In genomic region chr7:16584384-16584783, GRCm38 (mm10) we compare ENCODE assay signal across 13 mouse cellular contexts. TPM values are rescaled to one million over a fixed set of nuclear protein-coding genes. Genes with fewer than 3 reads are reported as not detected.
A peak's percentile ranks its signal among the peaks of the same experiment; 100 is the strongest.
DNase-seq lines count a peak whose midpoint lies in the region; ATAC-seq and TF ChIP-seq lines count a peak whose summit lies in the region.
"Had no signal": no experiment of that assay in that cellular context is flagged by ENCODE, and none has a peak within 500 bp of the region (broad histone marks: within the 10 kb centered on the region; RNA-seq: fewer than 3 reads in every experiment).

No protein-coding gene starts in this region.

- ATAC-seq in heart, embryonic 13.5 days (ENCODE audit: extremely low read depth, insufficient number of reproducible peaks, low FRiP score, low TSS enrichment), result no peak
- ATAC-seq in lung, postnatal 0 days, result no peak
- ATAC-seq: intestine, postnatal 0 days had no signal

- peak overlapping the region; percentile 90 for H3K27ac ChIP-seq in heart, embryonic 13.5 days (replicated peaks)
- H3K27ac ChIP-seq in lung, postnatal 0 days (ENCODE audit: low read length), result 0 out of 2 replicates have a peak overlapping the region, but pooled peaks have one; percentile 8
- H3K27ac ChIP-seq: limb, embryonic 13.5 days had no signal

- H3K27me3 ChIP-seq in heart, embryonic 13.5 days (replicated peaks), result no peaks in the 10 kb centered on the region
- H3K27me3 ChIP-seq in lung, postnatal 0 days (replicated peaks; ENCODE audit: insufficient read depth, low read length), result no peaks in the 10 kb centered on the region
- H3K27me3 ChIP-seq: limb, embryonic 13.5 days had no signal

- no peak for TF ChIP-seq POLR2A in lung, adult 2 months (IDR thresholded peaks at IDR 0.05; ENCODE audit: borderline replicate concordance, extremely low read depth, low read depth, low read length)

- intact Hi-C loops in heart, postnatal 25 days (cut with DNase I), result no loop called here

- H3K9ac ChIP-seq in heart, embryonic 13.5 days, result no peak overlapping the region
- no peak overlapping the region for H3K9ac ChIP-seq in lung, postnatal 0 days (replicated peaks; ENCODE audit: low read depth)
- H3K9ac ChIP-seq: limb, embryonic 13.5 days had no signal

- no peak for TF ChIP-seq EP300 in lung, postnatal 0 days (IDR thresholded peaks at IDR 0.05)

- no peak overlapping the region for H3K4me3 ChIP-seq in heart, embryonic 13.5 days
- no peak overlapping the region for H3K4me3 ChIP-seq in lung, postnatal 0 days (ENCODE audit: low read depth, low read length)
- H3K4me3 ChIP-seq in lung, adult 2 months (replicated peaks; ENCODE audit: extremely low read depth, low read depth, low read length), result no peak overlapping the region
- H3K4me3 ChIP-seq: limb, embryonic 13.5 days had no signal

- no peaks in the 10 kb centered on the region for H3K9me3 ChIP-seq in heart, embryonic 13.5 days
- H3K9me3 ChIP-seq in lung, postnatal 0 days (ENCODE audit: low read length), result no peaks in the 10 kb centered on the region
- H3K9me3 ChIP-seq: limb, embryonic 13.5 days had no signal

- peak overlapping the region; percentile 39 for H3K4me2 ChIP-seq in heart, embryonic 13.5 days
- H3K4me2 ChIP-seq in lung, postnatal 0 days (replicated peaks; ENCODE audit: low read depth, low read length), result no peak overlapping the region
- H3K4me2 ChIP-seq: limb, embryonic 13.5 days had no signal

- DNase-seq in heart, postnatal 25 days (ENCODE audit: low spot score), result no peak
- DNase-seq in lung, postnatal 0 days (ENCODE audit: low spot score), result peak; percentile 24
- no peak for DNase-seq in lung, adult 2 months
- peak; percentile 74 for DNase-seq in cerebellum, adult 9-10 months
- peak; percentile 20 for DNase-seq in yolk sac, embryonic 10.5 days (ENCODE audit: low spot score)
- DNase-seq in left cerebral cortex, adult 8-10 months (ENCODE audit: low spot score in 2 of 2), result no peak
- DNase-seq: adrenal gland, postnatal 10 days; layer of hippocampus, adult 9-11 months; right cerebral cortex, postnatal 4 days; thymus, postnatal 25 days had no signal

- no peaks in the 10 kb centered on the region for H3K36me3 ChIP-seq in heart, embryonic 13.5 days
- no peaks in the 10 kb centered on the region for H3K36me3 ChIP-seq in lung, postnatal 0 days (ENCODE audit: insufficient read depth, low read length)

- peaks cover 92% of the 10 kb centered on the region for H3K4me1 ChIP-seq in heart, embryonic 13.5 days
- H3K4me1 ChIP-seq in lung, postnatal 0 days (ENCODE audit: insufficient read depth, low read depth, low read length), result peaks cover 36% of the 10 kb centered on the region; the same call in 1 of the 2 replicates
- peaks cover 33% of the 10 kb centered on the region for H3K4me1 ChIP-seq in lung, adult 2 months (ENCODE audit: control insufficient read depth, insufficient read depth, low read length)

- TF ChIP-seq CTCF in lung, postnatal 0 days (IDR thresholded peaks at IDR 0.05), result no peak
- no peak for TF ChIP-seq CTCF in lung, adult 2 months (IDR thresholded peaks at IDR 0.05; ENCODE audit: insufficient read depth, low read length)

RNA-seq across cellular contexts. Expression of gene Arhgap35, which starts 30.4 kb away (rescaled TPM):
- polyA plus RNA-seq in heart, embryonic 13.5 days (2015; fragmentation: Nextera tagmentation; extraction: Ambion mirVana), result 13.0 and 13.3 TPM in 2 replicates
- 10 to 100 TPM; 34.2 to 35.8 TPM for total RNA-seq in heart, postnatal 25 days (2021)
- polyA plus RNA-seq in lung, postnatal 0 days (2015; fragmentation: Nextera tagmentation; extraction: Ambion mirVana), result 8.2 and 10.9 TPM in 2 replicates
- 22.3 and 27.2 TPM in 2 replicates for polyA plus RNA-seq in lung, adult 2 months (2012; rRNA removed)
- 100 to 1,000 TPM; 121 to 138 (median 127) TPM for total RNA-seq in left cerebral cortex, adult 8-10 months (2022)

Comparison
In these comparisons a context has a peak if more than half of its experiments do, and no peak if none do; other contexts are left out.
1. DNase-seq: peak in lung, postnatal 0 days (single experiment), cerebellum, adult 9-10 months (single experiment) and yolk sac, embryonic 10.5 days (single experiment); none in heart, postnatal 25 days (single experiment), lung, adult 2 months (single experiment) and left cerebral cortex, adult 8-10 months (0 of 2).